Mouse (Mus musculus): ENCODE data around the gene Gm21981.

DNA sequence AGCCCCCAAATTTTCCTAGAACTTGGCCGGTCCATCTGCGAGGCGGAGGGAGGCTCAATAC, at the start of gene Gm21981:
- no peak for TF ChIP-seq CTCF (IDR thresholded peaks at IDR 0.05; ENCODE audit: low read depth)
- no peak for TF ChIP-seq EP300 (IDR thresholded peaks at IDR 0.05; ENCODE audit: low read depth)

All from liver, postnatal 0 days (tissue).